Mouse (Mus musculus): Measurements from ENCODE around the gene Gba.

Gba gene

GRCm38 (mm10) chr3:89210162-89210561 is 7.4 kb downstream of the Gba start:
- in situ Hi-C loops (cut with MboI, MseI), result no loop called here

- in situ Hi-C loops (cut with MboI, MseI), result no loop called here
These were observed 8.0 kb downstream of the Gba start for GRCm38 (mm10) chr3:89210731-89211130.

GRCm38 (mm10) chr3:89213803-89214530 is 11.2 kb downstream of the Gba start:
- in situ Hi-C loops (cut with MboI, MseI), result no loop called here

- in situ Hi-C loops (cut with MboI, MseI), result loop anchor here (5.0 kb wide), 1 partner anchor 98 kb away; no protein-coding TSS in a partner anchor
These were observed 12.1 kb downstream of the Gba start, which contains the start of gene Thbs3 for GRCm38 (mm10) chr3:89214681-89215411. TSS of gene Thbs3 (plus strand) at chr3:89215180.

- in situ Hi-C loops (cut with MboI, MseI), result loop anchor here (5.0 kb wide), 1 partner anchor 99 kb away; no protein-coding TSS in a partner anchor
These were observed 13.1 kb downstream of the Gba start for GRCm38 (mm10) chr3:89215853-89216252.

GRCm38 (mm10) chr3:89216407-89216806 is 13.7 kb downstream of the Gba start:
- in situ Hi-C loops (cut with MboI, MseI), result loop anchor here (5.0 kb wide), 1 partner anchor 99 kb away; no protein-coding TSS in a partner anchor

GRCm38 (mm10) chr3:89218271-89218670 is 15.5 kb downstream of the Gba start:
- in situ Hi-C loops (cut with MboI, MseI), result loop anchor here (5.0 kb wide), 1 partner anchor 101 kb away; no protein-coding TSS in a partner anchor

- in situ Hi-C loops (cut with MboI, MseI), result loop anchor here (5.0 kb wide), 1 partner anchor 102 kb away; no protein-coding TSS in a partner anchor
These were observed 16.8 kb downstream of the Gba start for GRCm38 (mm10) chr3:89219546-89219945.

GRCm38 (mm10) chr3:89221167-89221566 is 18.4 kb downstream of the Gba start:
- in situ Hi-C loops (cut with MboI, MseI), result no loop called here

- in situ Hi-C loops (cut with MboI, MseI), result no loop called here
These were observed 22.1 kb downstream of the Gba start for GRCm38 (mm10) chr3:89224796-89225195.

GRCm38 (mm10) chr3:89225321-89225815 is 22.6 kb downstream of the Gba start:
- in situ Hi-C loops (cut with MboI, MseI), result no loop called here

GRCm38 (mm10) chr3:89225918-89226317 is 23.2 kb downstream of the Gba start:
- in situ Hi-C loops (cut with MboI, MseI), result no loop called here

- in situ Hi-C loops (cut with MboI, MseI), result no loop called here
These were observed 23.6 kb downstream of the Gba start for GRCm38 (mm10) chr3:89226361-89226760.

- in situ Hi-C loops (cut with MboI, MseI), result no loop called here
These were observed 24.2 kb downstream of the Gba start, which contains the start of gene Mtx1 for GRCm38 (mm10) chr3:89226900-89227299. TSS of gene Mtx1 (minus strand) at chr3:89227088.

GRCm38 (mm10) chr3:89227307-89228179 is 24.8 kb downstream of the Gba start:
- in situ Hi-C loops (cut with MboI, MseI), result no loop called here

GRCm38 (mm10) chr3:89228180-89228549 is 25.4 kb downstream of the Gba start:
- in situ Hi-C loops (cut with MboI, MseI), result no loop called here

- in situ Hi-C loops (cut with MboI, MseI), result no loop called here
These were observed 26.1 kb downstream of the Gba start, which contains the start of gene Muc1 for GRCm38 (mm10) chr3:89228836-89229235. TSS of gene Muc1 (plus strand) at chr3:89229057.

- in situ Hi-C loops (cut with MboI, MseI), result no loop called here
These were observed 26.5 kb downstream of the Gba start for GRCm38 (mm10) chr3:89229276-89229675.

GRCm38 (mm10) chr3:89230561-89230960 is 27.8 kb downstream of the Gba start:
- in situ Hi-C loops (cut with MboI, MseI), result no loop called here

- in situ Hi-C loops (cut with MboI, MseI), result no loop called here
These were observed 28.6 kb downstream of the Gba start for GRCm38 (mm10) chr3:89231345-89231744.

- in situ Hi-C loops (cut with MboI, MseI), result no loop called here
These were observed 29.1 kb downstream of the Gba start for GRCm38 (mm10) chr3:89231772-89232275.

All from regulatory T cell (primary cell).